16 mouse cellular contexts compared by ENCODE assay signal in the genomic region with DNA sequence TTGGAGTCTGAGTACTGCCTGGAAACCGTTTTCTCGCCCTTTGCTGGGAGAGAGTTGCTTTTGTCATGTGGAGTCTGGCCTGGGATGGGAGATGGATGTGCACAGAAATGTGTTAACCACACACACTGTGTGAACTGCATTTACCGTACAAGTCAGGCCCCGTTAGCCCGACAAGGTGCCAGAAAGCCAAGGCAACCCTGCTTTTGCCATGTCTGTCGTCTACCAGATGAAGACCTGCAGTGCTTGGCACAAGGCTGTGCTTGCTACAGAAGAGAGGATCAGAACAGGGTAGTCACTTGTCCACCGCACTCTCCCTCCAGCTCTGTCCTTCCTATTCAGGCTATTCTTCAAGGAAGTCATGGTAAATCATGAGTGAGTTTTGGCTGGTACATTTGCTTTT.
DNase-seq lines count a peak whose midpoint lies in the region; ATAC-seq and TF ChIP-seq lines count a peak whose summit lies in the region.
"Had no signal": no experiment of that assay in that cellular context is flagged by ENCODE, and none has a peak within 500 bp of the region (broad histone marks: within the 10 kb centered on the region; RNA-seq: fewer than 3 reads in every experiment).

No protein-coding gene starts in this region.

- WGBS in hindbrain, embryonic 13.5 days = 68% methylated on average over 7 of the region's 7 CpGs
- 61% methylated on average over 7 of the region's 7 CpGs for WGBS in hindbrain, embryonic 14.5 days
- 56% methylated on average over 7 of the region's 7 CpGs for WGBS in neural tube, embryonic 13.5 days
- 64% methylated on average over 7 of the region's 7 CpGs for WGBS in stomach, postnatal 0 days

- peak; percentile 66 to 73 for DNase-seq in cerebellum, postnatal 10 days
- no peak for DNase-seq in cerebellum, adult 9-11 months
- DNase-seq in hindbrain, embryonic 14.5 days (ENCODE audit: low spot score) = no peak
- no peak for DNase-seq in neural tube, embryonic 10.5 days (ENCODE audit: extremely low spot score, low spot score)
- DNase-seq in stomach, postnatal 0 days (ENCODE audit: low spot score) = no peak
- no peak for DNase-seq in spleen, postnatal 10 days (ENCODE audit: low spot score in 2 of 2)
- DNase-seq: adrenal gland, postnatal 14 days; cerebellum, adult 18-20 months; gastrocnemius, postnatal 25 days; heart, postnatal 10 days; kidney, adult 18-20 months; lung, postnatal 14 days had no signal

- H3K27me3 ChIP-seq in hindbrain, embryonic 13.5 days = no peaks in the 10 kb centered on the region
- H3K27me3 ChIP-seq in hindbrain, embryonic 14.5 days (ENCODE audit: control insufficient read depth, insufficient read depth, low read length) = no peaks in the 10 kb centered on the region
- 0 out of 2 replicates have a peak, but pooled peaks cover 4% of the 10 kb centered on the region for H3K27me3 ChIP-seq in neural tube, embryonic 13.5 days
- H3K27me3 ChIP-seq in stomach, postnatal 0 days (ENCODE audit: control insufficient read depth, insufficient read depth, low read length) = no peaks in the 10 kb centered on the region

- no peak for TF ChIP-seq EP300 in stomach, postnatal 0 days (optimal IDR thresholded peaks at IDR 0.05)

- H3K27ac ChIP-seq in hindbrain, embryonic 13.5 days = peak overlapping the region; percentile 52
- no peak overlapping the region for H3K27ac ChIP-seq in hindbrain, embryonic 14.5 days
- peak overlapping the region; percentile 14 for H3K27ac ChIP-seq in neural tube, embryonic 13.5 days (replicated peaks)
- H3K27ac ChIP-seq in stomach, postnatal 0 days (replicated peaks) = 0 out of 2 replicates have a peak overlapping the region, but pooled peaks have one; percentile 18
- H3K27ac ChIP-seq: kidney, postnatal 0 days had no signal

- no peak overlapping the region for H3K4me2 ChIP-seq in hindbrain, embryonic 13.5 days
- H3K4me2 ChIP-seq in hindbrain, embryonic 14.5 days (replicated peaks) = no peak overlapping the region
- H3K4me2 ChIP-seq in neural tube, embryonic 13.5 days = no peak overlapping the region
- H3K4me2 ChIP-seq in stomach, postnatal 0 days (replicated peaks; ENCODE audit: low read depth) = no peak overlapping the region
- H3K4me2 ChIP-seq: heart, embryonic 11.5 days had no signal

- ATAC-seq in hindbrain, embryonic 13.5 days (ENCODE audit: low FRiP score) = peak; percentile 33; the same call in 1 of the 2 replicates
- no peak for ATAC-seq in hindbrain, embryonic 14.5 days (ENCODE audit: low FRiP score)
- no peak for ATAC-seq in neural tube, embryonic 13.5 days (ENCODE audit: low read depth)
- no peak for ATAC-seq in stomach, postnatal 0 days (ENCODE audit: low FRiP score, low TSS enrichment)

- no peaks in the 10 kb centered on the region for H3K9me3 ChIP-seq in hindbrain, embryonic 13.5 days
- no peaks in the 10 kb centered on the region for H3K9me3 ChIP-seq in hindbrain, embryonic 14.5 days (ENCODE audit: control insufficient read depth, low read length)
- H3K9me3 ChIP-seq in neural tube, embryonic 13.5 days = no peaks in the 10 kb centered on the region
- no peaks in the 10 kb centered on the region for H3K9me3 ChIP-seq in stomach, postnatal 0 days (ENCODE audit: control insufficient read depth, low read length)

- H3K36me3 ChIP-seq in hindbrain, embryonic 13.5 days = no peaks in the 10 kb centered on the region
- H3K36me3 ChIP-seq in hindbrain, embryonic 14.5 days (replicated peaks; ENCODE audit: control insufficient read depth, insufficient read depth) = no peaks in the 10 kb centered on the region
- no peaks in the 10 kb centered on the region for H3K36me3 ChIP-seq in neural tube, embryonic 13.5 days
- H3K36me3 ChIP-seq in stomach, postnatal 0 days (ENCODE audit: control insufficient read depth, insufficient read depth, low read length) = no peaks in the 10 kb centered on the region

- H3K9ac ChIP-seq in hindbrain, embryonic 13.5 days = no peak overlapping the region; the same call in 1 of the 2 replicates
- no peak overlapping the region for H3K9ac ChIP-seq in hindbrain, embryonic 14.5 days
- no peak overlapping the region for H3K9ac ChIP-seq in neural tube, embryonic 13.5 days
- H3K9ac ChIP-seq in stomach, postnatal 0 days (ENCODE audit: low read length) = no peak overlapping the region

- TF ChIP-seq CTCF in stomach, postnatal 0 days (IDR thresholded peaks at IDR 0.05; ENCODE audit: low read depth) = no peak

- H3K4me3 ChIP-seq in hindbrain, embryonic 13.5 days = no peak overlapping the region
- no peak overlapping the region for H3K4me3 ChIP-seq in hindbrain, embryonic 14.5 days (replicated peaks; ENCODE audit: low read length)
- no peak overlapping the region for H3K4me3 ChIP-seq in neural tube, embryonic 13.5 days
- H3K4me3 ChIP-seq in stomach, postnatal 0 days (ENCODE audit: low read depth, low read length) = no peak overlapping the region

- peaks cover 32% of the 10 kb centered on the region for H3K4me1 ChIP-seq in hindbrain, embryonic 13.5 days (replicated peaks)
- H3K4me1 ChIP-seq in hindbrain, embryonic 14.5 days (replicated peaks; ENCODE audit: control insufficient read depth, insufficient read depth, low read length) = peaks cover 5% of the 10 kb centered on the region
- H3K4me1 ChIP-seq in neural tube, embryonic 13.5 days (replicated peaks) = peaks cover 41% of the 10 kb centered on the region
- H3K4me1 ChIP-seq in stomach, postnatal 0 days (replicated peaks; ENCODE audit: control insufficient read depth, insufficient read depth) = 0 out of 2 replicates have a peak, but pooled peaks cover 2% of the 10 kb centered on the region

Comparison
In these comparisons a context has a peak if more than half of its experiments do, and no peak if none do; other contexts are left out.
1. DNase-seq: peak in cerebellum, postnatal 10 days (2 of 2); none in cerebellum, adult 9-11 months (single experiment), hindbrain, embryonic 14.5 days (single experiment), neural tube, embryonic 10.5 days (single experiment), stomach, postnatal 0 days (single experiment) and spleen, postnatal 10 days (0 of 2).